Mouse (Mus musculus): ENCODE measurements around the gene Lmbr1l.

DNA sequence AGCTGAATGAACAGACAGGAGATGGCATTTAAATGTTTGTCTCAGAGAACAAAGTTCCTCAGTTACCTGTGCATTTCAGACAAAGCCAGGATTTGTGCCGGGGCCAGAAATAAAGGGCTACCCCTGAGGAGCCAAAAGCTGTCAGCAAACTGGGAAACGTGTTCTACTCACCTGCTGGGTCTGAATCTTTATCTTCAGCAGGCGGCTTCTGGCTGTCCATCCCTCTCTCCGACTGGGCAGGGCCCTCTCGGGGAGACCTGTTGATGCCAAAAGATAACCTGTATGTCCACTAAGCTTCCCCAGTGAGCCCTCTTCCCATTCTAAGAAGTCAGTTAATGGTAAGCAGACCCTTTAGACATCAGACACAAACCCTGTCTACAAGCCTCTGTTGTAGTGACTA is 51.5 kb downstream of the Lmbr1l start:
- TF ChIP-seq CTCF (IDR thresholded peaks at IDR 0.05; ENCODE audit: low read depth) (no peak), EP300 (IDR thresholded peaks at IDR 0.05; ENCODE audit: low read depth) (no peak)
